Mouse (Mus musculus): ENCODE data around the gene Nln.

The Nln gene

DNA sequence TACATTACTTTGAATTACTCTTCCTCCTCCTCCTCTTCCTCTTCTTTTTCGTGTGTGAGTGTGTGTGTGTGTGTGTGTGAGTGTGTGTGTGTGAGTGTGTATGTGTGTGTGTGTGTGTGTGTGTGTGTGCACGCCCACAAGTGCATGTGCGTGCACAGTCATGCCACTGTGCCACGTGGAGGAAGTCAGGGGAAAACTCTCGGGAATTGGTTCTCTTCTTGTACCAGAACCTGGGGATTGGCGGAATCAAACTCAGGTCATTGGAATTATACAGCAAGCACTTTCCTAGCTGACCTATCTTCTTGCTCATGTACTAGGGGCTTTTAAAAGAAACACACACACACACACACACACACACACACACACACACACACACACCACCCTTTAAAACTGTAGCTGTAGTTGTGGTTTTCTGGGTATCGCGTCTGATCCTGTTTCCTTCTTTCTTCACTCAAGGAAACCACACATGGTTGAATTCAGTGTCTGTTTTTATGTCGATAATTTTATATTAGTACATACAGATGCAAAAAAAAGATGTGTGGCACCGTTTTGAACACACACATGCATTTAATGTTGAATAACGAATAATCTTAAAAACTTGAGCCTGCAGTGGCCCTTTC is 97.1 kb downstream of the Nln start:
- DNase-seq = no peak

- no peak for DNase-seq
Measured at GRCm38 (mm10) chr13:104011289-104011688, 98.1 kb downstream of the Nln start.

DNA sequence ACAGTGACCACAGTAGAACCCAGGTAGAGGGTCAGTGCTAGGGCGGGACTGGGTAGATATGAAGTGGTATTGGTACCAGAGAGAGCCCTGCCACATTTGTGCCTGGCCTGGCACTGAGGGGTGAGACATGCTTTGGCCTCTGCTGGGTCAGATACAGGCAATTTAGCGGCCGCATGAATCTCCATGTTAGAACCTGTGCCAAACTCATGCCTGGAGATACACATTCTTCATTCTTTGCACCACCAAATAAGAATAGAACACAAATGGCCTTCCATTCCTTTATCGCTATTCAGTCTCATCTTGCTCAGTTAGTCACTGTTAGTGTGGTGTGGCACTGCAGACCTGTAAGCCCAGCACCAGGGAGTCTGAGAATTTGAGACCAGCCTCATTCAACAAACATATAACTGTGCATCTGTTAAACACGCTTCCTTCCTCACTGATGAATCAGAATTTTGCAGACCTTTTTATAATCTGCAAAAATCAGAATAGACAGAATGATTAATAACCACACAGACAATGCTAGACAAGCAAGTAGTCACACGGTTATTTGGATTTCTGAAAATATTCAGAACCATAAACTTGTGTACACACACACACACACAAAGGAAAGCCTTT is 104.1 kb downstream of the Nln start:
- no peak for DNase-seq

- DNase-seq = no peak
Measured at GRCm38 (mm10) chr13:103994085-103994455, 115.3 kb downstream of the Nln start.

GRCm38 (mm10) chr13:103993142-103994084 is 116.0 kb downstream of the Nln start:
- DNase-seq = no peak

DNA sequence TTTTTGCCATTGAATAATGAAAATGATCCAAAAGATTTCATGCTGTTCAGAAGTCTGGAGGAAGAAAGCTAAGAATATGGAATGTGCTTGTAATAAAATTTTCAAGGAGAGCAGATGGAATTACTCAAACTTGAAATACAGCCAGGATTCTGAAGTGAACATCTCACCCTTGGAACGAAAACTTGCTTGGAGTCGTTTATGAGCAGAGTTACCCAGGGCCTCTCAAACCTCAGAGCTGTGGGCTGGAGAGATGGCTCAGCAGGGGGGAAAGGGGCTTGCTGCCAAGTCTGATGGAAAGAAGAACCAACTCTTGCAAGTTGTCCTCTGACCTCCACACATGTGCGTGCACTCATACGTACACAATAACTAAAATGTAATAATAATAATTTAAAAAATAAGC is 122.8 kb downstream of the Nln start:
- DNase-seq = no peak

DNA sequence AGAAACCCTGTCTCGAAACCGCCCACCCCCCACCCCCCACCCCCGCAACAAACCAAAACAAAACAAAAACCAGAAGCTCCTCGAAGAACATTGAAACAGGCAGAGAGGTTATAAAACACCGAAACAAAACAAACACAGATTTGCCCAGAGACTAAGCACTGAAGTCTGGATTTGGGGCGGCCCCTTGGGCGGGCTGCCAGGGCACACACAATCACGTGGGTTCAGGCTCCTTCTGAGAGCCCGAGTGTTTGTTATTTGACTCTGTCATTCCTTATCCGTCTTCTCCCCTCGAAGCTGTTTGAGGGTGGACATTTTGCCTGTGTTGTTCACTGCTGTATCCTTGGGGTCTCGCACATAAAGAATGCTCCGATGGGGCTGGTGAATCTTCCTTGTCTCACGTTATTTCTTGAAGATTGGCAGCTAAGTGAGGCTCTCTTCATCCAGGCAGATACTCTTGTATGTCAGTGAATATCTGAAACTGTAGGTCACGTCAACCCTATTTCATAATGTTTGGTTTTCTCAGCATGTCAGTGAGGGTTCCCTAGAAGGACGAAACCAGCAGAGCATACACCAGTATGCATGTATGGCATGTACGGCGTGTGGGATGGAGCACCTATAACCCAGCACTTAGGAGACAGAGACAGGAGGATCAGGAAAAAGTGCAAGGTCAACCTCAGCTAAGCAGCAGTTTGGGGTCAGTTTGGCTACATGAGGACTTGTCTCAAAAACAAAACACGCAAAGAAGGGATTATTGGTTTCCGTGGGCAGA is 123.7 kb downstream of the Nln start:
- DNase-seq = no peak

DNA sequence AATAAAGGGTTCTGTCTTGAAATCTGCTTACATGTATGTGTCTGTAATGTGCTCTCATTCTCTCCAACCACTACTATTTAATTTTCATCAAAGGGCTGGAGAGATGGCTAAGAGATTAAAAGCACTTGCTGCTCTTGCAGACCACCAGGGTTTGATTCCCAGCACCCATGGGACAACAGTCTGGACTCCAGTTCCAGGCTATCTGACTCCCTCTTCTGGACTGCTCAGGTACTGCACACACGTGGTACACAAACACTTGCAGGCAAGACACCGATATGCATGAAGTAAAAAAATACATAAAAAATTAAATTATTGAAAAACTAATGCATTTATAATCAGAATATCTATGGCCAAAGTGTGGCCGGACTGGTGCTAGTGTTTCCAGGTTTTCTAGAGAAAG is 127.0 kb downstream of the Nln start:
- no peak for DNase-seq

- DNase-seq = no peak
Measured at GRCm38 (mm10) chr13:103980414-103980813, 129.0 kb downstream of the Nln start.

DNA sequence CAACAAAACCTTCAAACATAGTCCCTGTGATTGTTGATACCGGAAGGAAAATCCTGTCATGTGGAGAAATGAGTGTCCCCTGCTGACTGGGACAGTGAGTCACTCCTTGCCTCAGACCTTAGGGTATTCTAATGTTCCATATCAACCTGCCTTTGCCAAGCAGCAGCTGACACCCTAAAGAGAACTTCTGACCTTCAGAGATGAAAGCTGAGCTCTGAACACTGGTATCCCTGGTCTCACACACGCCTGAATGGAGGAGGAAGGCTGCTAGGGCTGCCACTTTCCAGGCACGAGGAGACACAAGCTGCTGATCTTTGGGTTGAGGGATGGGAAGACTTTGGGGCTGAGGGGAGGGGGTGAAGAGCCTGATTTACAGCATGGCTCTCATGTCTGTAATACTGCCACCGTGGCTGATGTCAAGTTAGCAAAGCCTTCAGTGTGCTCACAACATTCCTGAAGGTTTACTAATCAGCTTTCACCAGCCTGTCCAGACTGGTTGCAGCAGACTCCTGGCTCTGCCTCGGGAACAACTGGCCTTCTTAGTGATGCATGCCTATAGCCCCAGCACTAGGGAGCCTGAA is 131.0 kb downstream of the Nln start:
- no peak for DNase-seq

GRCm38 (mm10) chr13:103977844-103978243 is 131.6 kb downstream of the Nln start:
- no peak for DNase-seq

DNA sequence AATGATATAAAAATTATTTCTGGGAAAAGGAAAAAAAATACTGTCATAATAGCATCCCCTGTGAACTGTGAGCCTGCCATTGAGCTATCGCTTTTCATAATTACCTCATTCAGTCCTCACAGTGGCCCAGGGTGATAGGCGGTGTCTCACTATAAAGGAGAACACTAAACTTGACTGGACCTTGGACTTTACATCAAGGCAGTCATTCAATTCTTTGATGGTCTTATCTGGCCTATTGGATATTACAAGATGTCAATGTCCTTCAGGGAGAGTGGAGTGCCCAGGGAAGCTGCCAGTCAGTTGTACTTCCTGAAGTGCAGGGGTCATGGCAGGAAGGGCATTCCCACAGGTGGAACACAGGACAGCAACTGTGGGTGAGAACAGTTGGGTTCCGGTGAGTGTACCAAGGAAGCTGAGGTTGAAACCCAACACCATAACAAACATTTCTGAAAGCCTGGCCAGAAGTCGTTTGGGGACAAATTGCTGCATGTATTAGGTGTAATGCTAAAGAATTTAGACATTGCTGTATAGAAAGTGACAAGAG is 133.2 kb downstream of the Nln start:
- no peak for DNase-seq

- no peak for DNase-seq
Measured at GRCm38 (mm10) chr13:103975101-103975500, 134.3 kb downstream of the Nln start.

DNA sequence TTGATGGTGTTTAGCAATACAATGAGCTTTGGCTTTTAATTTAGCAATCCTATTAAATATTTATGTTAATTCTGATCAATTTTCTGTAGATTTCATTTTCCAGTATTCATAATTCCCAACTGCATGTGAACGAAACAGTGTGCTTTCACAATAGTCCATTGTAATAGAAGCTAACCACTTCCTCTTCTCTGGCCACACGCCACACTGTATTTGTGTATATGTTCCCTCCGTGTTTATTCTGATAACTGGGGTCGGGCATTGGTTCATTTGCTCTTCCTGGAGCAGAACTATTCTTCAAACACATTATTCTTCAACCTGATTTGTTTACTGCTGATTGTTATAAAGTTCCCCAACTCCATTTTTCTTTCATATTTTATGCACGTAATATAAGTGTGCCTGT is 135.4 kb downstream of the Nln start:
- DNase-seq = no peak

All from embryo, embryonic 11 days (tissue).